Mouse (Mus musculus) bone marrow macrophage, adult 2 months (primary cell): ENCODE measurements around the gene Arhgap29.

ENCODE experiments used
- CTCF ChIP-seq: IDR thresholded peaks from 2 replicates; pipeline ENCODE4 v1.5.1; 2012; ENCODE audit warnings: low read depth, mild to moderate bottlenecking, low read length, moderate library complexity
- POLR2A ChIP-seq: IDR thresholded peaks from 2 replicates; pipeline ENCODE4 v1.6.1; 2012; ENCODE audit warnings: mild to moderate bottlenecking, low read depth, low read length, borderline replicate concordance

DNA sequence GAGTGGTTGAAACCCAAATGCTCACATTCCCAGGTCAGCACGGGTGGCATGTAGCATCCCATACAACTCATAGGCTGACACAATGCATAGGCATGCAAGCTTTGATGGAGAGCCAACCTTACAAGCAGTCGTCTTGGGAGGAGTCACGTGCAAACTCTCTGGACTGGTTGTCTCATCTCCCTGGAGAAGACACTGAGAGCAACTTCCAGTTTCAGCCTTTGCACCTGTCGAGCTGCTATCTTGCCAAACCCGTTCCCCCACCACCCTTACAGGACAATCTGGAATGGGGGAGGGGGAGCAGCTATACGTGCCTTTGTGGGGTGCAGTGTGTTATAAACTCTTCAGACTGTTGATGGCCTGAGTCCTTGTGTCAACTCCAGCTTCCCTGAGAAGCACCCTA is 96.8 kb downstream of the Arhgap29 start:
- TF ChIP-seq CTCF (no peak), POLR2A (no peak)
